Mouse (Mus musculus) brain, embryonic 14.5 days (tissue): ENCODE results near the gene Amz2.

Source experiments
- CTCF ChIP-seq: fragments of 200-500 bp; IDR thresholded peaks from 2 replicates; pipeline ENCODE4 v1.5.1; 2012; ENCODE audit warnings: inconsistent platforms, mild to moderate bottlenecking, moderate library complexity, borderline replicate concordance; ENCODE audit not compliant: insufficient read depth, insufficient read length; ENCODE audit errors: extremely low read depth
- POLR2A ChIP-seq: fragments of 200-500 bp; IDR thresholded peaks from 2 replicates; pipeline ENCODE4 v1.6.1; 2012; ENCODE audit warnings: mild to moderate bottlenecking, inconsistent platforms, borderline replicate concordance; ENCODE audit not compliant: poor library complexity, insufficient read depth, insufficient read length, severe bottlenecking; ENCODE audit errors: extremely low read depth

DNA sequence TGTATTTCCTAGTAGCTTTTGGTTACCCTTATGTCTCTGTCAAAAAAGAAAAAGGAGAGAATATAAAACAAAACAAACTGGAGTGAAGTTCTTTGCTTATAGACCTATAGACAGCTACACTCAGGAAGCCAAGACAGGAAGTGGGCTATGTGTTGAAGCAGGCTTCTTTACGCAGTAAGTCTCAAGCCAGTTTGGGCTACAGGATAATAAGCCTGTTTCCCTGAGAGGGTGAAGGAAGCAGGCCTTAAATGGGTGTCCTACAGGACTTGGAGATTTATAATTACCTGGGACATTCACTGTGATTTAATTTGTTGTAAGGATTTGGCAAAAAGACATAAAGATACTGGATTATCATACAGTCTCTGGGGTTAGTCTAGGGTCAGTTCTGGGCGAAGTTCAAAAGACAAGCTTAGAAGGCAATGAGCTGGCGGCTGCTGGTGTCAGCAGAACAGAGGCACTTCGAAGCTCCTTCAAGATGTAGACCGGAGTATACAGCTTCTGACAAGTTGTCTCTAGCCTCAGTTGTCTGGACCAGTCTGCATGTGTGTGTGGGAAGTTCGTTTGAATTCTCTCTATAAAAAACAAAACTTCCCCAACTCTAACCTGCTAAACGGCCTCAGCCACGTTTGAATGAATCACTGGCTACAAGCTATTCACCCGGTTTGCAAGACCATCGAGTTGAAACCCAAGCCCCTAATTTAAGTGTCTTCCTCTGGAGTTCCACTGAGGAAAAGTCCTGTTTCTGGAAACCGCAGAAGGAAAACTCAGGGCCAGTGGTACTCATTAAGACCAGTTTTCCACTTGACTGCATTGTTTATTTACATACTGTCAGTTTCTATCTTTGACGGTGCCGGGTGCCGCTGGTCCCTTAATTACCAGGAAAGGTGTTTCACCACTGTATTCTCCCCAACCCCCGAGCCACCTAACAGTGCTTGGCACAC lies 45.4 kb downstream of the Amz2 start:
- TF ChIP-seq CTCF (no peak), POLR2A (no peak)
